Mouse (Mus musculus): ENCODE measurements around the gene Rcbtb2.

DNA sequence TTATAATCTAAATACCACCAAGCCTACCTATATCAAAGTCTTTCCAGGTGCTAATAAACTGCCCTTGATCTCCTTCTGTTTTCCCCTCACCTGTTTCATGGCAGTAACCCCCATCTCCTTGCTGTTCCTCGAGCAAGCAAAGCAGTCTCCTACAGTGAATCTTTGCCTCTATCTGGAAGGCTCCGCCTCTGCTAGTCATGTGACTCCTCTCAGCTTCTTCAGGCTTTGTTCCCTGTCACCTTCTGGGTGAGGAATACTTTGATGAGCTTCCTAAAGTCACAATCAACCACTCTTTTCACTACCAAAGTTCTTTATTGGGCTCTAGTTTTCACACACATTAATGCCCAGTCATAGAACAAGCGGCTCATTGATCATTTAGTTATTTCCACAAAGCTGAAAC lies 36.4 kb upstream of the Rcbtb2 start:
- no peak for TF ChIP-seq CTCF (IDR thresholded peaks at IDR 0.05; ENCODE audit: insufficient read depth, low read length)
- no peak for TF ChIP-seq POLR2A (IDR thresholded peaks at IDR 0.05; ENCODE audit: borderline replicate concordance, extremely low read depth, low read depth, low read length)
